Mouse (Mus musculus) right cerebral cortex, adult 18-20 months (tissue): ENCODE data around the gene Cfap61.
"Not testable (repeated sequence)": the region's sequence is repeated elsewhere in the genome, so short reads cannot be mapped to it uniquely, and the experiment has no call there.

Experiments used
- DNase-seq: peaks from one replicate; pipeline ENCODE4 v3.0.0; 2022; ENCODE audit warnings: mixed read lengths

Cfap61 gene

DNA sequence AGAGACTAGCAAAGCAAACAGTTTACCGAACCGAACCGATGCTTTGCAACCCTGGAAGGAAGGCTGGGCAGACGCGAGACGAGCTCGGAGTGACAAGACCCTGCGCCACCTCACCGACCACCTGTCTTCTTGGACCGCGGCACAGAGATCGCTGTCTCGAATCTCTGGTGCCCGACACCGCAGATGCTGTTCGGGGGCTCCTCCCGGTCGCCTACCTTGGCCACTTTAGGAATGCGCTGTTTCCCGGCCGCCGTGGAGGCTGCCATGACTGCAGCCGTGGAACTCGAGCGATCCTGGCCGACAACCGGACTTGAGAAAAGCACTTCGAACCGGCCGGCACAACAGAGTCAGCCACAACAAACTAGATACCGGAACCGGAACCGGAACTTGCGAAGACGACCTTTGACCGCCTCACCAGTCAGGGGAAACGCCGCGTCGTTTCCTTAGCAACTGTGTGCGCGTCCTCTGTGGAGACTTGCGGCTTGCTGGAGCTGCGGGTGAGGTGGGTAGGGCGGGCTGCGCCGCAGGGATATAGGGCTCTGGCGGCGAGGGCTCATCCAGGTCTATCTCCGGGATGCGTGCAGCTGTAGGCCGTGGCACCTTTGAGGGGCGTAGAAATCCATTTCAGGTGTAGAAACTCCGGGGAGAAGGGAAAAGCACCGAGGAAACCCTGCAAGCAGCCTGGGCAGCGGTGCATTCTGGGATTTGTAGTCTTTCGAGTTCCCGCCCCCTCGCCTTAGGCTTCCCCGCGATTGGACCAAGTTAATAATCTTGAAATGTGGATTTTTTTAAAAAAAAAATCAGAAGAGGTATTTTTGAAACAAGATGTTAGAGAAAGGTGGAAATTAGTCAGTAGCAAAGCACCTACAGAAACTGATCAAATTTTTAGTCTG, at the start of gene Cfap61, which contains the start of gene Crnkl1:
Cfap61 (plus strand) TSS at position 446 of the 893 bp plus-strand sequence.
Crnkl1 (minus strand) TSS at position 676 of the 893 bp plus-strand sequence.
- DNase-seq, result peak; percentile 97

- DNase-seq, result peak; percentile 76
Observed at GRCm38 (mm10) chr2:145884913-145885785, 49.4 kb upstream of the Cfap61 start.

- DNase-seq, result peak; percentile 79
Observed at GRCm38 (mm10) chr2:145887937-145888765, 46.4 kb upstream of the Cfap61 start.

DNA sequence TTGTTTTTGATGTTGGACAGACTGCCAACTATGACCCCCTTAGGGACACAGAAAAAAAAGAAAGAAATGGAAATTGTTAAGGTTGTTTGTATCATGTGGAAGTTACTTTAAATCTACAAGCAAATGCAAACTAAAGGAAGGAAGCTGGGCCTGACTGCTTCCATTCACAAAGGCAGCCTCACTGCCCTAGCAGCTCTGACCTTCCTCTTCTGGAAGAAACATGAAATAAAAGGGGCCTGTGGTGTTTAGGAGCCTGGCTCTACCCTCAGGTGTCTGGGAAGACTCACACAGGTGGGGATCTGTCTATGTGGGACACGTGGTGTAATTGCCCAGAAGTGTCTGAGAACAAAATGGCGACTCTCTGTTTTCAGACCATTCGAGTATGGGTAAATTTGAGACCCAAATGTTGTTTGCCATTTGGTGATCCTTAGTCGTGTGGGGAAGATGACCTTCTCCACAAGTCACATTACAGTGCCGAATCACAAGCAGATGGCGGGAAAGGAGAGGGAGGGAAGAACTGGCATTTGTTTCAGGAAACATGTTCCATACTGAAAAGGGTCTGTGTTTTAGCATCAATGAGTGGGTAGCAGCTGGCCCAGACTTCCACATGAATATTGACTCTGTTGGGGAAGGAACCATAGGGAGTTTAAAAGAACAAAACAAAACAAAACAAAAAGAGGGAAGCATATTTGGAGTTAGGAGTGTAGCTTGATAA, 45.7 kb upstream of the Cfap61 start:
- no peak for DNase-seq

DNA sequence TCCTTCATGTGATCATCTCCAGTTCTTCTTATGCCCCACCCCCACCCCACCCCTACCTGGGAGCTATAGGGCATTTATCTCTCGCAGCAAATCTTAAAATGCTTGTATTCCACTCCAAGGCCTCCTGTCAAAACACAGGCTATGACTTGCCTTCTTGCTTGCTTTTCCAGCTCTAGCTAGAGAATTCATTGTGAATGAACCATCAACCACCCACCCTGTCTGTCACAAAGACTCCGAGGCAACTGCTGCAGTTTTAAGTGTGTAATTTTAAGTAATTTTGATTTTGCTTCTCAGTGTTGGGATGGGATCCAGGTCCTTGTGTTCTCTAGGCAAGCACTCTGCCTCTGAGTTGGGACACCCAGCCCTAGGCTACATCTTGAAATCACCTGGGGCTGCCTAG, 44.0 kb upstream of the Cfap61 start:
- no peak for DNase-seq

- no peak for DNase-seq
Observed at GRCm38 (mm10) chr2:145893756-145894155, 40.8 kb upstream of the Cfap61 start.

DNA sequence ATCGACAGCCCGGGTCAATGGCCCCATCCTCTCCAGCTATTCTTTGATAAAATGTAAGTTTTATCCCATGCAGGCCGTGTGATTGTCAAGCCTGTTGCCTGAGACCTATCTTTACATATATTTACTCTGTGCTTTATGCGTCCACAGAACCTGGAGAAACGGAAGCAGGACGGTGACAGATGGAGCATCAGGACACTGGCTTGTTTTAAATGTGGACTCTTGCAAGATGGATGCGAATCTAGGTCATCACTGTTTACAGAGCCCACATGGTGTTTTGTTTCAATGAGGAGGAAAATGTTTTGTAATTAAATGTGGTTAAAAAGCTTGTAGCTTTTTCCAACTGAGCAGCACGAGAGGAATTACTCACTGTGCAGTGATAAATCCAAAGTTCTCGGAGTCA, 36.5 kb upstream of the Cfap61 start:
- DNase-seq, result no peak

DNA sequence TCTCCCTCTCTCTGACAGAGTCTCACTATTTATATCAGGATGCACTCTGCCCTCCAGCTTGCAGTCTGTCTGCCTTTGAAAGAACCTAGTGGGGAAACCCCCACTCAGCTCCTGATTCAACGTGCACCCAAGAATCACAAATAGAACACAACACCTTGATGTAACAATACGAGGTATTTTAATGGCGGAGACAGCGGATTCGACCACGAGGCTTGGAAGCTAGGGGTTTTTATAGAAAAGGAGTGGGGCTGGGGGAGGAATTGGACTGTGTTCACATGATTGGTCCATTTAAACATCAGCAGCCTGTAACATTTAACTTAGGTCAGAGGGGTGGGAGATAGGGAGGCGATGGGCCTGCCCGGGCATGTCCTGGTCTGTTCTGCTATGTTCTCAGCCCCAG, 34.3 kb upstream of the Cfap61 start:
- DNase-seq, result not testable (repeated sequence)

- DNase-seq, result no peak
Observed at GRCm38 (mm10) chr2:145901861-145902260, 32.7 kb upstream of the Cfap61 start, which contains the start of gene Naa20. Naa20 (plus strand) TSS chr2:145902099.

DNA sequence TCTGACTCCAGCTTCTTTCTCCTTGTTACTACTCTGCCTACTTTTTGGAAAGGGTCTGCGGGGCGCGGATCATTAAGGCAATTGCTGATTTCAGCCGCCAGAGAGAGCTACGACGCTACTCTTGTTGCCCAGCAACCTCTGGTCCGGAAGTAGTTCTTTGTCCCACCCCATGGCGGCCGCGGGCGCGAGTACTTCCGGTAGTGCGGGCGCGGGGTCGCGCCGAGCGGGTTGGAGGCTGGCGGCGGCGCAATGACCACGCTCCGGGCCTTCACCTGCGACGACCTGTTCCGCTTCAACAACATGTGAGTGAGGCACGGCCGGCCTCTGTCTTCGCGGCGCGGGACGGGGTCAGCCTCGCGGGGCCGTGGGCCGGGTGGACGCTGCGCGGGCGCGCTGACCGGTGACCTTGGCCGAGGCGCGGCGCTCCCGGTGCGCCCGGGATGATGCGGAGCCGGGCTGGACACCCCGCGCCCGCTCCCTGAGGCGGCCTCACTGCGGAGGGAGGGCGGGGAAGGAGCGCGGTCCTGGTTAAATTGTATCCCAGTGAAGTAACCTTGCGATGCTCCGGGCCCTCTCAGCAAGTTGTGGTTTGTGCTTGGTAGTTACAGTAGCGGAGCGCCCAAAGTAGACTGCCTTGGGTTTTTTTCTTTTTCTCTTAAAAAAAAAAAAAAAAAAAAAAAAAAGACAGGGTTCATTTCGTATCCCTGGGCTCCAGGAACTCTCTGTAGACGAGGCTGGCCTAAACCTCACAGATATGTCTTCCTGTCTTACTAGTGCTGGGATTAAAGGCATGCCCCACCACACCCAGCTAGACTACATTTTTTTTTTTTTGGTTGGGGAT, 31.3 kb upstream of the Cfap61 start:
- DNase-seq, result peak; percentile 93

DNA sequence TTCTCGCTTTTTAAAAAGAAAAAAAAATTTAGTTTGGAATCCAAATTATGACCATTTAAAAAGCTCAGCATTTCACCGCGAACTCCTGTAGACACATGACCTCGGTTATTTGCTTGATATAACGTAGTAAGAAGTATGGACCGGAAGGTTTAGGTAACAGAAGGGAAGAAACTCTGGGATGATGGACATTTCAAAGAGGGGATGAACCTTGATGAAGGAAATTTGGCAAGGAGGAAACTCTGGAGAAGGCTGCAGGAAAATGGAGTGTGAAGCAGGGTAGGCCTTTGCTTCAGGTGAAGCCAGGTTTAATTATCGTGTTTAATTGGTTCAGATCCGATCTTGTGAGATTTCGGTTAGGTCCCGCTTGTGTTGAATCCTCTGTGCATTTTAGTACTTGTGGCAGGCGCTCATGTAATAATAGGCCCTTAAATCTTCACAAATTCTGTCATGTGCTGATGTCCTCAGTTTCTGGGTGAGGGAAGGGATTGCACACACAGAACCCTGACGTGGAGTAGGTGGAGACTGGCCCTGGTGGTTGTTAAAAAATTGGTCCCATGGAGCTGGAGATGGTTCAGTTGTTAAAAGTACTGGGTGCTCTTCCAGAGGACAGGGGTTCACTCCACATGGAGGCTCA, 30.5 kb upstream of the Cfap61 start:
- DNase-seq, result no peak

DNA sequence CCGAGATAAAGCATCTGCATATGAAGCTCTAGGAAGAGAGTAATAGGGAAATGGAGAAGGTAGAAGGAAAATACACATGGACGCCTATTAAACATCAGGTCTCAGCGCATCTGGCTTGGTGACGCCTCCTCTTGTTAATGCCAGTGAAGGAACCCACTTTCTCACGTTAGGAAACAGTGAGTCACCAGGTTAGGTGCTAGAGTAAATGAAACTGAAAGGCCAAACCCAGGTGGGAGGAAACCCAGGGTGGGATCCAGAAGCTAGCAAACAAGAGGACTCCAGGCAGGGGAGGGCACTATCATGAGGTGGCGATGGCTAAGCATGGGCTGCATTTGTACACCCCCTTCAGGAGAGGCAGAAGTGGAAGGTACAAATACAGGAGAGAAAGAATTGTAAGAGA, 29.4 kb upstream of the Cfap61 start:
- no peak for DNase-seq

DNA sequence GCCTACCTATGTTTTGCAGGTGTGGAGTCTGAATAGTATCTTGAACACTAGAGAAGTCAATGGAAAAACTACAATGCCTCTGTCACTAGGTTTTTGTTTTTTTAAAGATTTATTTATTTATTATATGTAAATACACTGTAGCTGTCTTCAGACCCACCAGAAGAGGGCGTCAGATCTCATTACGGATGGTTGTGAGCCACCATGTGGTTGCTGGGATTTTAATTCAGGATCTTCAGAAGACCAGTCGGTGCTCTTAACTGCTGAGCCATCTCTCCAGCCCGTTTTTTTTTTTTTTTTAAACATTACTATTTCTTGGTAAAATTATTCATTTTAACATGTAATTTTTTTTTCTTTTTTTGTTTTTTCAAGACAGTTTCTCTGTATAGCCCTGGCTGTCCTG, 28.7 kb upstream of the Cfap61 start:
- DNase-seq, result not testable (repeated sequence)

- DNase-seq, result no peak
Observed at GRCm38 (mm10) chr2:145920941-145921650, 13.5 kb upstream of the Cfap61 start.

- DNase-seq, result no peak
Observed at GRCm38 (mm10) chr2:145936975-145937374, 2.4 kb downstream of the Cfap61 start.

GRCm38 (mm10) chr2:145941403-145941802, 6.8 kb downstream of the Cfap61 start:
- no peak for DNase-seq

DNA sequence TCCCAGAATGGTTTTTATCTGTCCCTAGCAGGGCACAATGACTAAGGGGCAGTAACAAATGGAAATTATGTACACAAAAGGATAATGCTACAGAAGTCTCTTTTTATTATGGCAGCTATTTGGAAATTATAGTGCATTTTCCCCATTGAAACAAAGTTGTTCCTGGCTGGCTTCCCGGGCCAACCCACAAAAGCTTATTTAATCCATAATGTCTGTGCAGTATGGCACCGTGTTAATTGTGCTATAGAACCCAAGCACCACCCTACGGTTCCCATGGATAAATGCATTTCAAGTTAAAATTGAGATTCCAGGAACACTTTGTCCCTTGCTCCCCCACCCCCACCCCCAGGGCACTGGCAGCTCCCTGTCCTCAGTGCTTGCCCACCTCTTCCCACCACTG, 9.7 kb downstream of the Cfap61 start:
- DNase-seq, result peak; percentile 21

DNA sequence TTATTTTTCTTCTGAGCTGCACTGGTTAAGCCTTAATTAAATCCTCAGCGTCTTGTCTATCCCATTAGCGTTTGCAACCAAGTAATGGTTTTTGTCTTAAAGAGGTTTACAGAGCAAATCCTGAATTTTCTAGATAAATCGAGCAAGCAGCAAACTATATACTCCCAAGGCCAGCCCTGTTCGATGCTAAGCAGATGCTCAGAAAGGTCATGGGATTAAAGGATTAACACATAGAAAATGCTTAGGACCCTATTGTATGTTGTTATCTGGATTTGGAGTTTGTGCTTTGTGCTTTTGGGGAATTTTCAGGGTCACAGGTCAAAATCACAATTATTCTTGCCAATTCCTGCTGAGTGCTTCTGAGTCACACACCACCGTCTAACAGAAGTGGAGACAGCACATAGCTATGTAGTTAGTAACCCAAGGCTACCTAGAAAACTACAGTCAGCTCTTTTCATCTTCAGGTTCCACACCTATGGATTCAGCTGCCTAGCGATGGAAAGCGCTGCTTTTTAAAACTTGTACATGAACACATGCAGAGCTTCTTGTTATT, 13.9 kb downstream of the Cfap61 start:
- no peak for DNase-seq

DNA sequence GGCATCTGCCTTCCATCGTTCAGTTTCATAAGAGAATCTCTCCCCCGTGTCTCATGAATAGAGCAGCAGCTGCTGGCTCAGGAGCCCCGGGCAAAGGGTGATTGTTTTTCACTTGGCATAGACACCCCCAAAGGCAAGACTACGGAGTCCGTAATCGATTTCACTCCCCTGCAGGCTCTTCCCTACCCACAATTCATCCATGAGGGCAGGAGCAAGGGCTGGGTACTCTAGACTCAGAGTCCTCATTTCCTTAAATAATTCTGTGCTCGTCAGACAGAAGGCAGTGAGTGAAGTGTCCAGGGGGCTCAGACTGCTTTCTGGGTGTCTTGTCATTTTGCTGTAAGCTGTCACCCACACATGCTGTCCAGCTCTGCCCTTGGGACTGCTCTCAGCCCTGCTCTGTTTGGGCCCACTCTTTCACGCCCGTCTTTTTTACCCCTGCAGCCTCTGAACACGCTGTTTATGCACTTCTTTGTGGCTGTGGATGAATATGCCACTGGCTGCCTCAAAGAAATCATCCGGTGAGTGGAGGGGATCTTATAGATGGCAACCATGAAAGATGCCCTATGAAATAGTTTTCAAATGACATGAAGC, 15.0 kb downstream of the Cfap61 start:
- no peak for DNase-seq
